Mouse (Mus musculus): Measurements from ENCODE around the gene Pmp22.

Gene Pmp22

GRCm38 (mm10) chr11:63129375-63129774 is 593 bp downstream of the Pmp22 start:
- DNase-seq: no peak

GRCm38 (mm10) chr11:63129840-63130239 is 1.1 kb downstream of the Pmp22 start:
- DNase-seq: no peak

GRCm38 (mm10) chr11:63130497-63130896 is 1.7 kb downstream of the Pmp22 start:
- DNase-seq: no peak

GRCm38 (mm10) chr11:63131001-63131692 is 2.4 kb downstream of the Pmp22 start:
- DNase-seq: peak in 1 of 2 experiments; percentile 18

GRCm38 (mm10) chr11:63131693-63132040 is 2.9 kb downstream of the Pmp22 start:
- no peak for DNase-seq

GRCm38 (mm10) chr11:63132151-63132500 is 3.3 kb downstream of the Pmp22 start:
- no peak for DNase-seq

- peak; percentile 24 to 26 for DNase-seq
Measured at GRCm38 (mm10) chr11:63132501-63133435, 4.0 kb downstream of the Pmp22 start.

GRCm38 (mm10) chr11:63134021-63134420 is 5.2 kb downstream of the Pmp22 start:
- no peak for DNase-seq

GRCm38 (mm10) chr11:63134742-63135482 is 6.1 kb downstream of the Pmp22 start:
- no peak for DNase-seq

GRCm38 (mm10) chr11:63135622-63136021 is 6.8 kb downstream of the Pmp22 start:
- peak; percentile 60 to 82 for DNase-seq

GRCm38 (mm10) chr11:63136205-63136604 is 7.4 kb downstream of the Pmp22 start:
- no peak for DNase-seq

GRCm38 (mm10) chr11:63136836-63137416 is 8.1 kb downstream of the Pmp22 start:
- DNase-seq: no peak

GRCm38 (mm10) chr11:63138739-63139138 is 10.0 kb downstream of the Pmp22 start:
- no peak for DNase-seq

GRCm38 (mm10) chr11:63142311-63142710 is 13.5 kb downstream of the Pmp22 start:
- no peak for DNase-seq

- no peak for DNase-seq
Measured at GRCm38 (mm10) chr11:63142816-63143215, 14.0 kb downstream of the Pmp22 start.

GRCm38 (mm10) chr11:63143486-63143885 is 14.7 kb downstream of the Pmp22 start:
- no peak for DNase-seq

GRCm38 (mm10) chr11:63146601-63147000 is 17.8 kb downstream of the Pmp22 start:
- no peak for DNase-seq

GRCm38 (mm10) chr11:63148276-63148675 is 19.5 kb downstream of the Pmp22 start:
- DNase-seq: no peak

- no peak for DNase-seq
Measured at GRCm38 (mm10) chr11:63151857-63152256, 23.1 kb downstream of the Pmp22 start.

- DNase-seq: no peak
Measured at GRCm38 (mm10) chr11:63157117-63157516, 28.3 kb downstream of the Pmp22 start.

- no peak for DNase-seq
Measured at GRCm38 (mm10) chr11:63160926-63161325, 32.1 kb downstream of the Pmp22 start.

GRCm38 (mm10) chr11:63162806-63163205 is 34.0 kb downstream of the Pmp22 start:
- DNase-seq: no peak

- DNase-seq: no peak
Measured at GRCm38 (mm10) chr11:63163550-63163949, 34.8 kb downstream of the Pmp22 start.

Data from spleen, adult 18-20 months (tissue).